Mouse (Mus musculus) midbrain, embryonic 10.5 days (tissue): ENCODE measurements around the gene Otop2. TPM values are rescaled to one million over a fixed set of nuclear protein-coding genes. Genes with fewer than 3 reads are reported as not detected.

ENCODE experiments used
- DNase-seq: peaks from one replicate; pipeline ENCODE4 v3.0.0-alpha.2; 2017; ENCODE audit warnings: low spot score
- H3K27ac ChIP-seq: fragments of 300-500 bp; sonication (generic); replicated peaks from 2 replicates; pipeline ENCODE4 v1.5.1; 2016; ENCODE audit warnings: mild to moderate bottlenecking
- H3K27me3 ChIP-seq: fragments of 300-500 bp; sonication (generic); 2 replicates; pipeline ENCODE4 v1.6.1; 2016; ENCODE audit warnings: low read depth, mild to moderate bottlenecking; ENCODE audit not compliant: poor library complexity, severe bottlenecking
- H3K36me3 ChIP-seq: fragments of 300-500 bp; sonication (generic); 2 replicates; pipeline ENCODE4 v1.6.1; 2016; ENCODE audit warnings: mild to moderate bottlenecking, moderate library complexity
- H3K4me1 ChIP-seq: fragments of 300-500 bp; sonication (generic); 2 replicates; pipeline ENCODE4 v1.6.1; 2016
- H3K4me3 ChIP-seq: fragments of 300-500 bp; sonication (generic); 2 replicates; pipeline ENCODE4 v1.5.1; 2016; ENCODE audit warnings: mild to moderate bottlenecking, moderate library complexity
- H3K9me3 ChIP-seq: fragments of 300-500 bp; sonication (generic); replicated peaks from 2 replicates; pipeline ENCODE4 v1.6.1; 2016; ENCODE audit warnings: mild to moderate bottlenecking
- WGBS: fragments of 180-500 bp; shearing (Covaris S2); methylation state at CpG from one replicate; pipeline ENCODE4 v1.1.7; 2016; 5-methylcytosine and 5-hydroxymethylcytosine counted together
- polyA plus RNA-seq: library from polyadenylated mRNA; unstranded; fragments of >200 nt; fragmentation: Nextera tagmentation; extraction: Ambion mirVana; gene quantifications from 2 replicates; pipeline ENCODE4 v1.2.1, GENCODE M21; 2016

The Otop2 gene
- polyA plus RNA-seq, 1 experiment from 2014 or later: not detected

- H3K27ac ChIP-seq: no peak overlapping the region
- WGBS: 7% methylated on average over 18 of the region's 18 CpGs
- no peaks in the 10 kb centered on the region for H3K9me3 ChIP-seq
- H3K27me3 ChIP-seq: peaks cover 100% of the 10 kb centered on the region
- H3K4me3 ChIP-seq: no peak overlapping the region
- H3K36me3 ChIP-seq: no peaks in the 10 kb centered on the region
- DNase-seq: peak; percentile 46
- peaks cover 51% of the 10 kb centered on the region for H3K4me1 ChIP-seq
Measured at GRCm38 (mm10) chr11:115319704-115320383, 12.9 kb downstream of the Otop2 start.

- 5% methylated on average over 35 of the region's 35 CpGs for whole genome bisulfite sequencing
- H3K27me3 ChIP-seq: peaks cover 96% of the 10 kb centered on the region
- peak within 1 kb of the TSS; percentile 29 for H3K4me3 ChIP-seq
- peak; percentile 89 for DNase-seq
- peaks cover 51% of the 10 kb centered on the region for H3K4me1 ChIP-seq
- no peaks in the 10 kb centered on the region for H3K9me3 ChIP-seq
- H3K36me3 ChIP-seq: no peaks in the 10 kb centered on the region
- no peak within 1 kb of the TSS for H3K27ac ChIP-seq
Measured at GRCm38 (mm10) chr11:115321906-115322693, 15.1 kb downstream of the Otop2 start, which contains the start of gene Ush1g. Gene Ush1g, minus strand, starts transcription at chr11:115322041.

- peaks cover 45% of the 10 kb centered on the region for H3K4me1 ChIP-seq
- H3K9me3 ChIP-seq: no peaks in the 10 kb centered on the region
- H3K36me3 ChIP-seq: no peaks in the 10 kb centered on the region
- peaks cover 87% of the 10 kb centered on the region for H3K27me3 ChIP-seq
- DNase-seq: no peak
- WGBS: 25% methylated on average over 32 of the region's 32 CpGs
- H3K27ac ChIP-seq: no peak overlapping the region
- H3K4me3 ChIP-seq: no peak overlapping the region
Measured at GRCm38 (mm10) chr11:115323354-115323753, 16.4 kb downstream of the Otop2 start.

GRCm38 (mm10) chr11:115326730-115327129 is 19.8 kb downstream of the Otop2 start:
- H3K27me3 ChIP-seq: peaks cover 81% of the 10 kb centered on the region
- DNase-seq: no peak
- no peak overlapping the region for H3K27ac ChIP-seq
- H3K36me3 ChIP-seq: no peaks in the 10 kb centered on the region
- 84% methylated on average over 7 of the region's 7 CpGs for WGBS
- peaks cover 20% of the 10 kb centered on the region for H3K4me1 ChIP-seq
- no peak overlapping the region for H3K4me3 ChIP-seq
- no peaks in the 10 kb centered on the region for H3K9me3 ChIP-seq

DNA sequence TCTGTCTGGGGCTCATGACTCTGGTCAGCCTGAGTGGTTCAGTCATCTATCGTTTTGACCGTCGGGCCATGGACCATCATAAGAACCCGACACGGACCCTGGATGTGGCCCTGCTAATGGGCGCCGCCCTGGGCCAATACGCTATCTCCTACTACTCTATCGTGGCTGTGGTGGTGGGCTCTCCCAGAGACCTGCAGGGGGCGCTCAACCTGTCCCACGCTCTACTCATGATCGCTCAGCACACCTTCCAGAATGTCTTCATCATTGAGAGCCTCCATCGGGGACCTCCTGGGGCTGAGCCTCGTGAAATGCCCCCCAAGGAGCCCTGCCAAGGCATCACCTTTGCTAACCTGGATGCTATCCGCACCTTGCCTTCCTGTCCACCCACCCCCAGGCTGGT is 22.4 kb downstream of the Otop2 start:
- Histone ChIP-seq H3K36me3 (no peaks in the 10 kb centered on the region), H3K27ac (no peak overlapping the region), H3K4me3 (no peak overlapping the region), H3K4me1 (peaks cover 19% of the 10 kb centered on the region), H3K9me3 (no peaks in the 10 kb centered on the region), H3K27me3 (peaks cover 81% of the 10 kb centered on the region)
- 68% methylated on average over 15 of the region's 15 CpGs for WGBS
- no peak for DNase-seq

- Histone ChIP-seq H3K27ac (no peak within 1 kb of the TSS), H3K36me3 (no peaks in the 10 kb centered on the region), H3K4me3 (peak within 1 kb of the TSS; percentile 43), H3K27me3 (peaks cover 92% of the 10 kb centered on the region), H3K4me1 (peaks cover 38% of the 10 kb centered on the region), H3K9me3 (no peaks in the 10 kb centered on the region)
- WGBS: 8% methylated on average over 29 of the region's 29 CpGs
- no peak for DNase-seq
Measured at GRCm38 (mm10) chr11:115334531-115334930, 27.6 kb downstream of the Otop2 start, which contains the start of gene Otop3. Gene Otop3, plus strand, starts transcription at chr11:115334731.

- Histone ChIP-seq H3K27me3 (peaks cover 92% of the 10 kb centered on the region), H3K27ac (no peak overlapping the region), H3K4me3 (peak overlapping the region; percentile 43; the same call in 1 of the 2 replicates), H3K4me1 (peaks cover 38% of the 10 kb centered on the region), H3K36me3 (no peaks in the 10 kb centered on the region), H3K9me3 (no peaks in the 10 kb centered on the region)
- DNase-seq: no peak
- 56% methylated on average over 12 of the region's 12 CpGs for WGBS
Measured at GRCm38 (mm10) chr11:115335223-115335622, 28.3 kb downstream of the Otop2 start.

- Histone ChIP-seq H3K27ac (no peak overlapping the region), H3K36me3 (no peaks in the 10 kb centered on the region), H3K27me3 (peaks cover 92% of the 10 kb centered on the region), H3K4me3 (no peak overlapping the region), H3K9me3 (no peaks in the 10 kb centered on the region), H3K4me1 (peaks cover 38% of the 10 kb centered on the region)
- WGBS: 19% methylated on average over 6 of the region's 6 CpGs
- DNase-seq: no peak
Measured at GRCm38 (mm10) chr11:115336115-115336514, 29.2 kb downstream of the Otop2 start.

GRCm38 (mm10) chr11:115337350-115337749 is 30.4 kb downstream of the Otop2 start:
- Histone ChIP-seq H3K4me3 (no peak overlapping the region), H3K9me3 (no peaks in the 10 kb centered on the region), H3K27ac (no peak overlapping the region), H3K4me1 (peaks cover 36% of the 10 kb centered on the region), H3K27me3 (peaks cover 80% of the 10 kb centered on the region), H3K36me3 (no peaks in the 10 kb centered on the region)
- no peak for DNase-seq
- 67% methylated on average over 3 of the region's 3 CpGs for WGBS

DNA sequence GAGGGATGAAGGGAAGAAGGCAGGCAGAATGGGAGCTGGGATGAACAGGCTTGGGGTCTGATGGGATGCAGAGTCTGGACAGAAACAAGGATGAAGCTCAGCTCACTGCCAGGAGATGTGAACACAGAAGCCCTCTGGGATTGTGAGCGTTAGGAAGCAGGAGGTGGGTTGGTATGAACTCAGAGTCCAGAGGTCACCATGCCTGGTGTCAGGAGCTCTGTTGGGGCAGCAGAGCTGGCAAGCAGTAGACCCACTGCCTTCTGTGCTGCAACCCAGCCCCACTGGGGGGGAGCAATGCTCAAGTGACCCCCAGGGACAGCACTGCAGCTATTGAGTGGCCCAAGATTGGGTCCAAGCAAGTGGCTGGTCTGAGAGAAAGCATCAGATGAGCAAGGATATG is 30.9 kb downstream of the Otop2 start:
- H3K27me3 ChIP-seq: peaks cover 75% of the 10 kb centered on the region
- peaks cover 35% of the 10 kb centered on the region for H3K4me1 ChIP-seq
- no peak for DNase-seq
- H3K4me3 ChIP-seq: no peak overlapping the region
- H3K27ac ChIP-seq: no peak overlapping the region
- no peaks in the 10 kb centered on the region for H3K9me3 ChIP-seq
- H3K36me3 ChIP-seq: no peaks in the 10 kb centered on the region
- 70% methylated on average over 1 of the region's 1 CpGs for WGBS

- Histone ChIP-seq H3K9me3 (no peaks in the 10 kb centered on the region), H3K27ac (no peak overlapping the region), H3K27me3 (peaks cover 70% of the 10 kb centered on the region), H3K36me3 (no peaks in the 10 kb centered on the region), H3K4me3 (no peak overlapping the region), H3K4me1 (peaks cover 13% of the 10 kb centered on the region)
- 68% methylated on average over 2 of the region's 2 CpGs for WGBS
- DNase-seq: no peak
Measured at GRCm38 (mm10) chr11:115341246-115341645, 34.3 kb downstream of the Otop2 start.

DNA sequence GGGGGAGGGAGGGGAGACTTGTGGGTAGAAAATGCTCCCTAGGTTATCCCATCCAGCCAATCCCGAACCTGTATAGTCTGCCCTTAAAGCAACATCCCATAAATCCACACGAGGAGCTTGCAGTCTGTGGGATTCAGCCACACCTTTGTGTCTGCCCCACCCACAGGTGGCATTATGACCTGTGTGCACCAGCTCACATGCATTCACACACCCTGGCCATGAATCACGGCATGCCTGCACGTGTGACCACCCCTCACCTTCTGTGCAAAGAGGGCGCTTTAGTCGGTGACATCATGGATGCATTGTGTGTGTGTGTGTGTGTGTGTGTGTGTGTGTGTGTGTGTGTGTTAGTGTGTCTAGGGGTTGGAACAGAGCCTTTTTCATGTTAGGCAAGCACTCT is 34.9 kb downstream of the Otop2 start:
- no peak overlapping the region for H3K27ac ChIP-seq
- peaks cover 66% of the 10 kb centered on the region for H3K27me3 ChIP-seq
- H3K36me3 ChIP-seq: no peaks in the 10 kb centered on the region
- 75% methylated on average over 6 of the region's 6 CpGs for WGBS
- no peak for DNase-seq
- peaks cover 12% of the 10 kb centered on the region for H3K4me1 ChIP-seq
- H3K4me3 ChIP-seq: no peak overlapping the region
- no peaks in the 10 kb centered on the region for H3K9me3 ChIP-seq

- H3K9me3 ChIP-seq: no peaks in the 10 kb centered on the region
- no peak for DNase-seq
- no peaks in the 10 kb centered on the region for H3K36me3 ChIP-seq
- H3K4me1 ChIP-seq: peaks cover 17% of the 10 kb centered on the region
- WGBS: 13% methylated on average over 12 of the region's 12 CpGs
- H3K4me3 ChIP-seq: no peak overlapping the region
- H3K27ac ChIP-seq: no peak overlapping the region
- peaks cover 59% of the 10 kb centered on the region for H3K27me3 ChIP-seq
Measured at GRCm38 (mm10) chr11:115344967-115345366, 38.0 kb downstream of the Otop2 start.
